In the genomic region with DNA sequence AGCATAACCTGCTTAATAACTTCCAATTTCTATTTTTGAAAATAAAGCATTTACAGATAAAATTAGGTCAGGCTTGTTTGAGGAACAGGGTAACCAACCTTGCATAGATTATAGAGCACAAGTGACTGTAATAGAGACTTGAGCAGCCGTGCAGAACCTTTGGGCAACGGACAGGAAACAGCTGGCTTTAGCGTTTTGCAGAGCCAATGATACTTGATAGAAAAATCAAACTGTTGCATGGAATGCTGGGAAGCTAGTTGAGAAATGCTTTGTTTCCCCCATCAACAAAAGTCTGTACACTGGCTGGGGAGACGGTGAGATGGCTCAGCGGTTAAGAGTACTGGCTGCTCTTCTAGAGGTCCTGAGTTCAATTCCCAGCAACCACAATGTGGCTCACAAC, we compare ENCODE assay signal across 23 mouse cellular contexts.
"Had no signal": no experiment of that assay in that cellular context is flagged by ENCODE, and none has a peak within 500 bp of the region (broad histone marks: within the 10 kb centered on the region; RNA-seq: fewer than 3 reads in every experiment).

No protein-coding gene starts in this region.

- H3K9me3 ChIP-seq: heart, embryonic 10.5 days; heart, embryonic 12.5 days; hindbrain, embryonic 10.5 days; hindbrain, embryonic 12.5 days; intestine, embryonic 15.5 days; limb, embryonic 13.5 days; limb, embryonic 15.5 days; liver, embryonic 12.5 days had no signal

- H3K36me3 ChIP-seq: heart, embryonic 10.5 days; heart, embryonic 12.5 days; hindbrain, embryonic 10.5 days; hindbrain, embryonic 12.5 days; intestine, embryonic 15.5 days; limb, embryonic 13.5 days; limb, embryonic 15.5 days; liver, embryonic 12.5 days had no signal

- H3K4me1 ChIP-seq: heart, embryonic 10.5 days; heart, embryonic 12.5 days; hindbrain, embryonic 10.5 days; hindbrain, embryonic 12.5 days; intestine, embryonic 15.5 days; limb, embryonic 13.5 days; limb, embryonic 15.5 days; liver, embryonic 12.5 days had no signal

- H3K4me2 ChIP-seq: heart, embryonic 12.5 days; hindbrain, embryonic 12.5 days; hindbrain, embryonic 14.5 days; intestine, embryonic 15.5 days; limb, embryonic 13.5 days; limb, embryonic 15.5 days; liver, embryonic 12.5 days had no signal

- H3K27me3 ChIP-seq: heart, embryonic 12.5 days; hindbrain, embryonic 12.5 days; intestine, embryonic 15.5 days; limb, embryonic 13.5 days; limb, embryonic 15.5 days; liver, embryonic 12.5 days had no signal

- H3K27ac ChIP-seq: gastrocnemius, adult 2 months; heart, embryonic 10.5 days; hindbrain, embryonic 10.5 days; hindbrain, embryonic 12.5 days; hindbrain, embryonic 14.5 days; intestine, embryonic 15.5 days; layer of hippocampus, adult 2 months; limb, embryonic 13.5 days; limb, embryonic 15.5 days; liver, embryonic 12.5 days; liver, embryonic 14.5 days had no signal

- H3K4me3 ChIP-seq: gastrocnemius, adult 2 months; heart, embryonic 10.5 days; heart, embryonic 12.5 days; hindbrain, embryonic 10.5 days; hindbrain, embryonic 12.5 days; intestine, embryonic 15.5 days; layer of hippocampus, adult 2 months; limb, embryonic 13.5 days; limb, embryonic 15.5 days; liver, embryonic 12.5 days had no signal

- DNase-seq: gastrocnemius, adult 2 months; gastrocnemius, postnatal 10 days; gastrocnemius, postnatal 25 days; heart, adult 18-20 months; heart, postnatal 10 days; heart, postnatal 4 days; kidney, adult 2 months; kidney, postnatal 10 days; kidney, postnatal 25 days; kidney, postnatal 4 days; layer of hippocampus, postnatal 36 days; left cerebral cortex, postnatal 4 days had no signal

- H3K9ac ChIP-seq: heart, embryonic 12.5 days; hindbrain, embryonic 12.5 days; hindbrain, embryonic 14.5 days; intestine, embryonic 15.5 days; limb, embryonic 13.5 days; limb, embryonic 15.5 days; liver, embryonic 12.5 days; liver, embryonic 14.5 days had no signal
